Mouse (Mus musculus) hindbrain, embryonic 15.5 days (tissue): ENCODE measurements around the gene Mrps21. TPM values are rescaled to one million over a fixed set of nuclear protein-coding genes. Genes with fewer than 3 reads are reported as not detected.
"Not testable (repeated sequence)": the region's sequence is repeated elsewhere in the genome, so short reads cannot be mapped to it uniquely, and the experiment has no call there.

Experiments
- ATAC-seq: fragments of 200-750 bp; cut with Nextera tagmentation; 2 replicates; pipeline ENCODE4 v1.8.0; 2017; ENCODE audit warnings: low read depth, moderate number of reproducible peaks, moderate TSS enrichment; ENCODE audit not compliant: low FRiP score
- H3K27ac ChIP-seq: fragments of 300-500 bp; sonication (generic); replicated peaks from 2 replicates; pipeline ENCODE4 v1.5.1; 2015; ENCODE audit warnings: mild to moderate bottlenecking, inconsistent platforms
- H3K27me3 ChIP-seq: fragments of 300-500 bp; sonication (generic); 2 replicates; pipeline ENCODE4 v1.6.1; 2015; ENCODE audit warnings: control low read depth, inconsistent platforms
- H3K36me3 ChIP-seq: fragments of 300-500 bp; sonication (generic); 2 replicates; pipeline ENCODE4 v1.6.1; 2015; ENCODE audit warnings: control low read depth, inconsistent platforms
- H3K4me1 ChIP-seq: fragments of 300-500 bp; sonication (generic); replicated peaks from 2 replicates; pipeline ENCODE4 v1.6.1; 2015; ENCODE audit warnings: control low read depth, inconsistent platforms
- H3K4me2 ChIP-seq: fragments of 300-500 bp; sonication (generic); 2 replicates; pipeline ENCODE4 v1.6.1; 2015; ENCODE audit warnings: moderate library complexity, mild to moderate bottlenecking, inconsistent platforms
- H3K4me3 ChIP-seq: fragments of 300-500 bp; sonication (generic); 2 replicates; pipeline ENCODE4 v1.5.1; 2015; ENCODE audit warnings: mild to moderate bottlenecking, inconsistent platforms
- H3K9ac ChIP-seq: fragments of 300-500 bp; sonication (generic); 2 replicates; pipeline ENCODE4 v1.6.1; 2015; ENCODE audit warnings: inconsistent platforms
- H3K9me3 ChIP-seq: fragments of 300-500 bp; sonication (generic); 2 replicates; pipeline ENCODE4 v1.6.1; 2016; ENCODE audit warnings: control low read depth, inconsistent platforms
- WGBS: fragments of 180-500 bp; shearing (Covaris S2); methylation state at CpG from one replicate; pipeline ENCODE4 v1.1.7; 2015; 5-methylcytosine and 5-hydroxymethylcytosine counted together
- polyA plus RNA-seq: library from polyadenylated mRNA; unstranded; fragments of >200 nt; fragmentation: Nextera tagmentation; extraction: Ambion mirVana; gene quantifications from 2 replicates; pipeline ENCODE4 v1.2.1, GENCODE M21; 2015

Gene Mrps21
- 277 and 287 TPM in 2 replicates for polyA plus RNA-seq

GRCm38 (mm10) chr3:95871392-95871867, at the start of gene Mrps21:
Gene Mrps21, minus strand, starts transcription at chr3:95871519.
- peak within 1 kb of the TSS; percentile 80 for H3K4me2 ChIP-seq
- peak within 1 kb of the TSS; percentile 74 for H3K9ac ChIP-seq
- ATAC-seq, result peak; percentile 93

GRCm38 (mm10) chr3:95920532-95920931, 49.2 kb upstream of the Mrps21 start:
- ATAC-seq, H3K9me3 ChIP-seq, H3K36me3 ChIP-seq, H3K4me2 ChIP-seq, H3K27ac ChIP-seq, H3K9ac ChIP-seq, H3K4me1 ChIP-seq, H3K4me3 ChIP-seq, H3K27me3 ChIP-seq: not testable (repeated sequence)
- 55% methylated on average over 2 of the region's 2 CpGs for WGBS

More at GRCm38 (mm10) chr3:95871392-95871867, at the start of gene Mrps21:
- Histone ChIP-seq H3K36me3 (peaks cover 20% of the 10 kb centered on the region), H3K27me3 (no peaks in the 10 kb centered on the region), H3K4me3 (peak within 1 kb of the TSS; percentile 67), H3K4me1 (peaks cover 17% of the 10 kb centered on the region), H3K27ac (peak within 1 kb of the TSS; percentile 77), H3K9me3 (no peaks in the 10 kb centered on the region)
- WGBS, result under 1% methylated on average over 33 of the region's 33 CpGs

GRCm38 (mm10) chr3:95916760-95917159, 45.4 kb upstream of the Mrps21 start:
- Histone ChIP-seq H3K4me1 (no peaks in the 10 kb centered on the region), H3K27ac (no peak overlapping the region), H3K9me3 (no peaks in the 10 kb centered on the region), H3K27me3 (no peaks in the 10 kb centered on the region), H3K4me3 (no peak overlapping the region), H3K36me3 (no peaks in the 10 kb centered on the region), H3K4me2 (no peak overlapping the region), H3K9ac (no peak overlapping the region)
- ATAC-seq, result no peak
- 76% methylated on average over 7 of the region's 7 CpGs for WGBS

- no peak overlapping the region for H3K4me2 ChIP-seq
- ATAC-seq, result no peak
- 96% methylated on average over 4 of the region's 4 CpGs for WGBS
Measured at GRCm38 (mm10) chr3:95914706-95915105, 43.4 kb upstream of the Mrps21 start.

GRCm38 (mm10) chr3:95907613-95908012, 36.3 kb upstream of the Mrps21 start:
- Histone ChIP-seq H3K4me2 (no peak overlapping the region), H3K9ac (no peak overlapping the region), H3K27ac (no peak overlapping the region), H3K9me3 (no peaks in the 10 kb centered on the region), H3K4me1 (peaks cover 30% of the 10 kb centered on the region), H3K27me3 (peaks cover 27% of the 10 kb centered on the region), H3K4me3 (no peak overlapping the region), H3K36me3 (no peaks in the 10 kb centered on the region)
- 48% methylated on average over 4 of the region's 4 CpGs for WGBS
- no peak for ATAC-seq

More at GRCm38 (mm10) chr3:95914706-95915105, 43.4 kb upstream of the Mrps21 start:
- H3K27me3 ChIP-seq, result no peaks in the 10 kb centered on the region
- H3K4me1 ChIP-seq, result no peaks in the 10 kb centered on the region
- no peak overlapping the region for H3K27ac ChIP-seq
- no peaks in the 10 kb centered on the region for H3K9me3 ChIP-seq
- no peak overlapping the region for H3K4me3 ChIP-seq
- no peaks in the 10 kb centered on the region for H3K36me3 ChIP-seq
- no peak overlapping the region for H3K9ac ChIP-seq

- no peak for ATAC-seq
- Histone ChIP-seq H3K36me3 (no peaks in the 10 kb centered on the region), H3K9ac (no peak overlapping the region), H3K4me3 (peak overlapping the region; percentile 25), H3K4me1 (peaks cover 30% of the 10 kb centered on the region), H3K27ac (no peak overlapping the region), H3K4me2 (peak overlapping the region; percentile 61), H3K9me3 (no peaks in the 10 kb centered on the region), H3K27me3 (peaks cover 27% of the 10 kb centered on the region)
- under 1% methylated on average over 12 of the region's 12 CpGs for WGBS
Measured at GRCm38 (mm10) chr3:95906860-95907259, 35.5 kb upstream of the Mrps21 start.

GRCm38 (mm10) chr3:95905940-95906492, 34.7 kb upstream of the Mrps21 start:
- H3K9me3 ChIP-seq, result no peaks in the 10 kb centered on the region
- under 1% methylated on average over 12 of the region's 12 CpGs for WGBS
- peak; percentile 27; the same call in 1 of the 2 replicates for ATAC-seq
- H3K4me1 ChIP-seq, result peaks cover 30% of the 10 kb centered on the region
- H3K4me3 ChIP-seq, result peak overlapping the region; percentile 25
- peaks cover 27% of the 10 kb centered on the region for H3K27me3 ChIP-seq
- H3K27ac ChIP-seq, result no peak overlapping the region
- no peaks in the 10 kb centered on the region for H3K36me3 ChIP-seq
- peak overlapping the region; percentile 61 for H3K4me2 ChIP-seq
- 0 out of 2 replicates have a peak overlapping the region, but pooled peaks have one; percentile 10 for H3K9ac ChIP-seq

GRCm38 (mm10) chr3:95905146-95905939, 34.0 kb upstream of the Mrps21 start:
- Histone ChIP-seq H3K4me3 (peak overlapping the region; percentile 25), H3K4me2 (peak overlapping the region; percentile 61), H3K27ac (no peak overlapping the region), H3K9ac (0 out of 2 replicates have a peak overlapping the region, but pooled peaks have one; percentile 1), H3K4me1 (peaks cover 30% of the 10 kb centered on the region), H3K27me3 (peaks cover 27% of the 10 kb centered on the region), H3K36me3 (no peaks in the 10 kb centered on the region), H3K9me3 (no peaks in the 10 kb centered on the region)
- ATAC-seq, result peak; percentile 32; the same call in 1 of the 2 replicates
- under 1% methylated on average over 16 of the region's 18 CpGs for WGBS

GRCm38 (mm10) chr3:95904568-95904967, 33.2 kb upstream of the Mrps21 start, which contains the start of gene Car14:
Gene Car14, minus strand, starts transcription at chr3:95904691.
- no peak; the same call in 1 of the 2 replicates for ATAC-seq
- 0% methylated on average over 15 of the region's 15 CpGs for WGBS
- 0 out of 2 replicates have a peak within 1 kb of the TSS, but pooled peaks have one; percentile 10 for H3K27ac ChIP-seq

GRCm38 (mm10) chr3:95903753-95904502, 32.6 kb upstream of the Mrps21 start:
- 3% methylated on average over 15 of the region's 15 CpGs for WGBS
- Histone ChIP-seq H3K36me3 (no peaks in the 10 kb centered on the region), H3K4me2 (peak overlapping the region; percentile 61), H3K9ac (no peak overlapping the region), H3K27me3 (peaks cover 27% of the 10 kb centered on the region), H3K9me3 (no peaks in the 10 kb centered on the region), H3K4me3 (peak overlapping the region; percentile 25), H3K27ac (no peak overlapping the region), H3K4me1 (peaks cover 30% of the 10 kb centered on the region)
- ATAC-seq, result no peak

More at GRCm38 (mm10) chr3:95904568-95904967, 33.2 kb upstream of the Mrps21 start, which contains the start of gene Car14:
- Histone ChIP-seq H3K4me3 (peak within 1 kb of the TSS; percentile 25), H3K27me3 (peaks cover 27% of the 10 kb centered on the region), H3K4me2 (peak within 1 kb of the TSS; percentile 61), H3K9me3 (no peaks in the 10 kb centered on the region), H3K4me1 (peaks cover 30% of the 10 kb centered on the region), H3K9ac (peak within 1 kb of the TSS; percentile 26; the same call in 1 of the 2 replicates), H3K36me3 (no peaks in the 10 kb centered on the region)

- Histone ChIP-seq H3K4me1 (peaks cover 30% of the 10 kb centered on the region), H3K4me3 (no peak overlapping the region), H3K27me3 (peaks cover 21% of the 10 kb centered on the region), H3K4me2 (no peak overlapping the region), H3K36me3 (peaks cover 3% of the 10 kb centered on the region; the same call in 1 of the 2 replicates), H3K9ac (no peak overlapping the region), H3K27ac (no peak overlapping the region), H3K9me3 (no peaks in the 10 kb centered on the region)
- no peak for ATAC-seq
- 45% methylated on average over 6 of the region's 6 CpGs for WGBS
Measured at GRCm38 (mm10) chr3:95902643-95903042, 31.3 kb upstream of the Mrps21 start.
